Mouse (Mus musculus) forebrain, embryonic 11.5 days (tissue): ENCODE results near the gene Cfap36. TPM values are rescaled to one million over a fixed set of nuclear protein-coding genes. Genes with fewer than 3 reads are reported as not detected.

ENCODE experiments used
- ATAC-seq: fragments of 200-750 bp; cut with Nextera tagmentation; replicated peaks from 2 replicates; pipeline ENCODE4 v1.8.0; 2017; ENCODE audit warnings: moderate TSS enrichment; ENCODE audit not compliant: low FRiP score
- DNase-seq: peaks from one replicate; pipeline ENCODE4 v3.0.0-alpha.2; 2017; ENCODE audit warnings: low spot score
- H3K27ac ChIP-seq: fragments of 300-500 bp; sonication (generic); 2 replicates; pipeline ENCODE4 v1.5.1; 2014; ENCODE audit warnings: low read depth, low read length
- H3K27me3 ChIP-seq: fragments of 300-500 bp; sonication (generic); 2 replicates; pipeline ENCODE4 v1.6.1; 2014; ENCODE audit warnings: mild to moderate bottlenecking, low read length, mixed read lengths; ENCODE audit not compliant: control insufficient read depth, insufficient read depth
- H3K36me3 ChIP-seq: fragments of 300-500 bp; sonication (generic); 2 replicates; pipeline ENCODE4 v1.6.1; 2014; ENCODE audit warnings: mild to moderate bottlenecking, low read length, moderate library complexity, mixed read lengths; ENCODE audit not compliant: control insufficient read depth, insufficient read depth
- H3K4me1 ChIP-seq: fragments of 300-500 bp; sonication (generic); replicated peaks from 2 replicates; pipeline ENCODE4 v1.6.1; 2014; ENCODE audit warnings: low read length, mixed read lengths; ENCODE audit not compliant: control insufficient read depth, insufficient read depth
- H3K4me2 ChIP-seq: fragments of 300-500 bp; sonication (generic); 2 replicates; pipeline ENCODE4 v1.6.1; 2014; ENCODE audit warnings: low read depth, mild to moderate bottlenecking, low read length, moderate library complexity, mixed read lengths; ENCODE audit not compliant: severe bottlenecking
- H3K4me3 ChIP-seq: fragments of 300-500 bp; sonication (generic); 2 replicates; pipeline ENCODE4 v1.5.1; 2014; ENCODE audit warnings: low read depth, low read length
- H3K9ac ChIP-seq: fragments of 300-500 bp; sonication (generic); 2 replicates; pipeline ENCODE4 v1.6.1; 2014; ENCODE audit warnings: low read length
- H3K9me3 ChIP-seq: fragments of 300-500 bp; sonication (generic); 2 replicates; pipeline ENCODE4 v1.6.1; 2016; ENCODE audit warnings: low read length, mixed read lengths; ENCODE audit not compliant: control insufficient read depth
- WGBS: fragments of 180-500 bp; shearing (Covaris S2); extraction: QIAGEN DNeasy Blood & Tissue Kit; methylation state at CpG from one replicate; pipeline ENCODE4 v1.1.7; 2014; 5-methylcytosine and 5-hydroxymethylcytosine counted together
- polyA plus RNA-seq: library from polyadenylated mRNA; unstranded; fragments of >200 nt; fragmentation: Nextera tagmentation; extraction: Ambion mirVana; gene quantifications from 2 replicates; pipeline ENCODE4 v1.2.1, GENCODE M21; 2014

The Cfap36 gene
- polyA plus RNA-seq, 1 experiment from 2014 or later: 71.8 TPM

GRCm38 (mm10) chr11:29219055-29219454 lies 28.2 kb downstream of the Cfap36 start:
- DNase-seq (no peak), ATAC-seq (no peak)
- Histone ChIP-seq H3K36me3 (no peaks in the 10 kb centered on the region; the same call in 1 of the 2 replicates), H3K27me3 (no peaks in the 10 kb centered on the region), H3K27ac (no peak overlapping the region), H3K4me1 (no peaks in the 10 kb centered on the region), H3K9ac (no peak overlapping the region), H3K4me2 (no peak overlapping the region), H3K4me3 (no peak overlapping the region), H3K9me3 (no peaks in the 10 kb centered on the region)

- ATAC-seq: no peak
Measured at GRCm38 (mm10) chr11:29216196-29216595, 31.0 kb downstream of the Cfap36 start.

GRCm38 (mm10) chr11:29209774-29210173 lies 37.4 kb downstream of the Cfap36 start:
- DNase-seq (no peak), ATAC-seq (no peak)
- H3K9me3 ChIP-seq: no peaks in the 10 kb centered on the region
- H3K4me1 ChIP-seq: no peaks in the 10 kb centered on the region
- H3K4me3 ChIP-seq: no peak overlapping the region
- no peaks in the 10 kb centered on the region for H3K27me3 ChIP-seq
- no peak overlapping the region for H3K9ac ChIP-seq
- H3K36me3 ChIP-seq: peaks cover 3% of the 10 kb centered on the region; the same call in 1 of the 2 replicates
- H3K4me2 ChIP-seq: no peak overlapping the region
- no peak overlapping the region for H3K27ac ChIP-seq
- 90% methylated on average over 2 of the region's 2 CpGs for WGBS

More at GRCm38 (mm10) chr11:29216196-29216595, 31.0 kb downstream of the Cfap36 start:
- no peak overlapping the region for H3K9ac ChIP-seq
- H3K4me3 ChIP-seq: no peak overlapping the region
- no peak for DNase-seq
- H3K9me3 ChIP-seq: no peaks in the 10 kb centered on the region
- H3K36me3 ChIP-seq: peaks cover 3% of the 10 kb centered on the region; the same call in 1 of the 2 replicates
- no peak overlapping the region for H3K4me2 ChIP-seq
- 90% methylated on average over 2 of the region's 2 CpGs for WGBS
- no peak overlapping the region for H3K27ac ChIP-seq
- no peaks in the 10 kb centered on the region for H3K4me1 ChIP-seq
- H3K27me3 ChIP-seq: no peaks in the 10 kb centered on the region

GRCm38 (mm10) chr11:29203653-29204052 lies 43.6 kb downstream of the Cfap36 start:
- Histone ChIP-seq H3K4me3 (no peak overlapping the region), H3K27ac (no peak overlapping the region), H3K9ac (no peak overlapping the region), H3K9me3 (no peaks in the 10 kb centered on the region), H3K4me1 (no peaks in the 10 kb centered on the region), H3K36me3 (peaks cover 3% of the 10 kb centered on the region; the same call in 1 of the 2 replicates), H3K27me3 (no peaks in the 10 kb centered on the region), H3K4me2 (no peak overlapping the region)
- DNase-seq (no peak), ATAC-seq (no peak)
- 89% methylated on average over 5 of the region's 5 CpGs for WGBS

- no peaks in the 10 kb centered on the region for H3K36me3 ChIP-seq
- no peak overlapping the region for H3K9ac ChIP-seq
- no peak overlapping the region for H3K27ac ChIP-seq
- 90% methylated on average over 2 of the region's 2 CpGs for WGBS
- DNase-seq (no peak), ATAC-seq (no peak)
- H3K4me3 ChIP-seq: no peak overlapping the region
- no peak overlapping the region for H3K4me2 ChIP-seq
- no peaks in the 10 kb centered on the region for H3K27me3 ChIP-seq
- no peaks in the 10 kb centered on the region for H3K9me3 ChIP-seq
- no peaks in the 10 kb centered on the region for H3K4me1 ChIP-seq
Measured at GRCm38 (mm10) chr11:29188981-29189380, 58.2 kb downstream of the Cfap36 start.

- Histone ChIP-seq H3K4me2 (no peak overlapping the region), H3K9ac (no peak overlapping the region), H3K4me1 (no peaks in the 10 kb centered on the region), H3K27me3 (no peaks in the 10 kb centered on the region), H3K36me3 (no peaks in the 10 kb centered on the region), H3K27ac (no peak overlapping the region), H3K9me3 (no peaks in the 10 kb centered on the region), H3K4me3 (no peak overlapping the region)
- DNase-seq (no peak), ATAC-seq (no peak)
- WGBS: 97% methylated on average over 5 of the region's 5 CpGs
Measured at GRCm38 (mm10) chr11:29181751-29182150, 65.5 kb downstream of the Cfap36 start.

- H3K9me3 ChIP-seq: no peaks in the 10 kb centered on the region
- no peaks in the 10 kb centered on the region for H3K4me1 ChIP-seq
- no peak overlapping the region for H3K27ac ChIP-seq
- no peak overlapping the region for H3K4me2 ChIP-seq
- H3K4me3 ChIP-seq: no peak overlapping the region
- no peak overlapping the region for H3K9ac ChIP-seq
- no peaks in the 10 kb centered on the region for H3K27me3 ChIP-seq
- no peak for DNase-seq
- ATAC-seq: no peak
- no peaks in the 10 kb centered on the region for H3K36me3 ChIP-seq
- WGBS: 57% methylated on average over 3 of the region's 3 CpGs
Measured at GRCm38 (mm10) chr11:29180657-29181056, 66.6 kb downstream of the Cfap36 start.

- Histone ChIP-seq H3K27ac (no peak overlapping the region), H3K4me1 (no peaks in the 10 kb centered on the region), H3K4me3 (no peak overlapping the region), H3K4me2 (no peak overlapping the region), H3K27me3 (no peaks in the 10 kb centered on the region), H3K9me3 (no peaks in the 10 kb centered on the region), H3K36me3 (no peaks in the 10 kb centered on the region), H3K9ac (no peak overlapping the region)
- DNase-seq (no peak), ATAC-seq (no peak)
- WGBS: 90% methylated on average over 1 of the region's 1 CpGs
Measured at GRCm38 (mm10) chr11:29179319-29179718, 67.9 kb downstream of the Cfap36 start.

GRCm38 (mm10) chr11:29173706-29174436 lies 73.3 kb downstream of the Cfap36 start:
- DNase-seq: no peak
- Histone ChIP-seq H3K4me3 (peak overlapping the region; percentile 97), H3K4me2 (peak overlapping the region; percentile 66), H3K27ac (no peak overlapping the region), H3K4me1 (peaks cover 2% of the 10 kb centered on the region; the same call in 1 of the 2 replicates), H3K9ac (peak overlapping the region; percentile 99), H3K36me3 (no peaks in the 10 kb centered on the region), H3K9me3 (no peaks in the 10 kb centered on the region), H3K27me3 (no peaks in the 10 kb centered on the region)
- ATAC-seq: 0 out of 2 replicates have a peak, but pooled peaks have one; percentile 0
- 9% methylated on average over 13 of the region's 13 CpGs for WGBS
